In genomic region chr5:149932220-149932619, GRCm38 (mm10) we compare ENCODE assay signal across 13 mouse cellular contexts.
DNase-seq lines count a peak whose midpoint lies in the region; ATAC-seq and TF ChIP-seq lines count a peak whose summit lies in the region.
"Had no signal": no experiment of that assay in that cellular context is flagged by ENCODE, and none has a peak within 500 bp of the region (broad histone marks: within the 10 kb centered on the region; RNA-seq: fewer than 3 reads in every experiment).

No protein-coding gene starts in this region.

- no peaks in the 10 kb centered on the region for H3K27me3 ChIP-seq in hindbrain, embryonic 15.5 days
- H3K27me3 ChIP-seq in midbrain, postnatal 0 days (ENCODE audit: insufficient read depth, low read length): no peaks in the 10 kb centered on the region
- H3K27me3 ChIP-seq in kidney, adult 2 months (replicated peaks; ENCODE audit: control insufficient read depth, insufficient read depth, low read length): no peaks in the 10 kb centered on the region
- H3K27me3 ChIP-seq: CH12.LX; heart, embryonic 13.5 days had no signal

- WGBS in hindbrain, embryonic 15.5 days: 19% methylated on average over 4 of the region's 4 CpGs
- 23% methylated on average over 4 of the region's 4 CpGs for WGBS in midbrain, postnatal 0 days
- 55% methylated on average over 4 of the region's 4 CpGs for WGBS in kidney, adult 2 months

- no peak overlapping the region for H3K4me2 ChIP-seq in hindbrain, embryonic 15.5 days
- H3K4me2 ChIP-seq in midbrain, postnatal 0 days (ENCODE audit: low read depth, low read length, poor library complexity, severe bottlenecking): no peak overlapping the region
- H3K4me2 ChIP-seq: heart, embryonic 13.5 days; lung, embryonic 14.5 days had no signal

- no peaks in the 10 kb centered on the region for H3K4me1 ChIP-seq in ES-E14 (ENCODE audit: control insufficient read depth in 2 of 2, insufficient read depth in 2 of 2, low read length in 2 of 2, poor library complexity in 1 of 2)
- peaks cover 12% of the 10 kb centered on the region for H3K4me1 ChIP-seq in hindbrain, embryonic 15.5 days (replicated peaks)
- H3K4me1 ChIP-seq in midbrain, postnatal 0 days (ENCODE audit: insufficient read depth, low read length): peaks cover 5% of the 10 kb centered on the region; the same call in 1 of the 2 replicates
- H3K4me1 ChIP-seq in kidney, adult 2 months (ENCODE audit: control insufficient read depth, insufficient read depth, low read length): no peaks in the 10 kb centered on the region
- H3K4me1 ChIP-seq: heart, embryonic 13.5 days had no signal

- in situ Hi-C loops in ES-E14 (cut with MboI; ENCODE audit: low sequenced_read_pairs in 2 of 2, unreplicated experiment in 2 of 2): no loop called here

- ATAC-seq in hindbrain, embryonic 15.5 days (ENCODE audit: low FRiP score, low read depth): no peak
- no peak for ATAC-seq in midbrain, postnatal 0 days (ENCODE audit: low FRiP score)

- H3K4me3 ChIP-seq in ES-E14 (ENCODE audit: insufficient read depth in 1 of 2, low read depth in 1 of 2, low read length in 2 of 2, poor library complexity in 1 of 2, severe bottlenecking in 1 of 2): no peak overlapping the region
- H3K4me3 ChIP-seq in hindbrain, embryonic 15.5 days: no peak overlapping the region
- no peak overlapping the region for H3K4me3 ChIP-seq in midbrain, postnatal 0 days (ENCODE audit: low read depth, low read length)
- H3K4me3 ChIP-seq in kidney, adult 2 months (ENCODE audit: insufficient read depth, low read depth, low read length): no peak overlapping the region
- H3K4me3 ChIP-seq: erythroblast, embryonic 14.5 days; heart, embryonic 13.5 days had no signal

- H3K9ac ChIP-seq in ES-E14 (ENCODE audit: insufficient read depth, low read depth, low read length, poor library complexity, severe bottlenecking): no peak overlapping the region
- H3K9ac ChIP-seq in hindbrain, embryonic 15.5 days: no peak overlapping the region
- H3K9ac ChIP-seq in midbrain, postnatal 0 days (replicated peaks; ENCODE audit: low read length, poor library complexity, severe bottlenecking): no peak overlapping the region
- H3K9ac ChIP-seq: heart, embryonic 13.5 days; lung, embryonic 14.5 days had no signal

- no peak overlapping the region for H3K27ac ChIP-seq in ES-E14 (ENCODE audit: insufficient read depth, low read depth, low read length, poor library complexity, severe bottlenecking)
- peak overlapping the region; percentile 44; the same call in 1 of the 2 replicates for H3K27ac ChIP-seq in hindbrain, embryonic 15.5 days (replicated peaks)
- no peak overlapping the region for H3K27ac ChIP-seq in midbrain, postnatal 0 days (ENCODE audit: low read depth, low read length)
- no peak overlapping the region for H3K27ac ChIP-seq in kidney, adult 2 months (ENCODE audit: insufficient read depth, low read depth, low read length)
- H3K27ac ChIP-seq: heart, embryonic 13.5 days had no signal

- TF ChIP-seq POLR2A in kidney, adult 2 months (IDR thresholded peaks at IDR 0.05; ENCODE audit: low read depth, low read length): no peak

- H3K9me3 ChIP-seq in ES-E14 (ENCODE audit: control insufficient read depth, insufficient read depth, low read depth, low read length): no peaks in the 10 kb centered on the region
- no peaks in the 10 kb centered on the region for H3K9me3 ChIP-seq in hindbrain, embryonic 15.5 days
- H3K9me3 ChIP-seq in midbrain, postnatal 0 days (ENCODE audit: low read length): no peaks in the 10 kb centered on the region
- H3K9me3 ChIP-seq: heart, embryonic 13.5 days had no signal

- H3K36me3 ChIP-seq in ES-E14 (ENCODE audit: control insufficient read depth, insufficient read depth, low read length, poor library complexity, severe bottlenecking): no peaks in the 10 kb centered on the region
- no peaks in the 10 kb centered on the region for H3K36me3 ChIP-seq in hindbrain, embryonic 15.5 days
- no peaks in the 10 kb centered on the region for H3K36me3 ChIP-seq in midbrain, postnatal 0 days (ENCODE audit: insufficient read depth, low read length)
- H3K36me3 ChIP-seq in kidney, adult 2 months (ENCODE audit: control insufficient read depth, insufficient read depth, low read length): no peaks in the 10 kb centered on the region
- H3K36me3 ChIP-seq: heart, embryonic 13.5 days had no signal

- no peak for TF ChIP-seq CTCF in midbrain, postnatal 0 days (IDR thresholded peaks at IDR 0.05)
- no peak for TF ChIP-seq CTCF in kidney, adult 2 months (conservative IDR thresholded peaks at IDR 0.05; ENCODE audit: insufficient read depth, insufficient read length, low read depth, low read length)

- DNase-seq in ES-E14 (ENCODE audit: low read depth, low spot score) (peak; percentile 15), ZHBTc4 (ENCODE audit: low read depth, low spot score) (peak; percentile 65)
- DNase-seq in midbrain, postnatal 0 days (ENCODE audit: low spot score): peak; percentile 49
- DNase-seq in kidney, adult 2 months: no peak
- DNase-seq in kidney, adult 9 months: no peak
- DNase-seq in lung, postnatal 4 days: no peak
- DNase-seq: adrenal gland, postnatal 25 days; kidney, postnatal 10 days; lung, embryonic 14.5 days had no signal

TF ChIP-seq in ES-E14, 5 proteins besides CTCF, POLR2A, EP300 and RAD21:
- no peak for TF ChIP-seq CHD2 (IDR thresholded peaks at IDR 0.05; ENCODE audit: low read depth, low read length)
- no peak for TF ChIP-seq ZC3H11A (IDR thresholded peaks at IDR 0.05; ENCODE audit: borderline replicate concordance, low read depth, low read length)
- no peak for TF ChIP-seq MAFK (IDR thresholded peaks at IDR 0.05; ENCODE audit: insufficient read depth, low read depth, low read length)
- TF ChIP-seq ZNF384 (IDR thresholded peaks at IDR 0.05; ENCODE audit: low read depth, low read length): no peak
- TF ChIP-seq HCFC1 (IDR thresholded peaks at IDR 0.05; ENCODE audit: borderline replicate concordance, insufficient read depth, low read length): no peak

Comparison
In these comparisons a context has a peak if more than half of its experiments do, and no peak if none do; other contexts are left out.
1. DNase-seq: peak in ES-E14 (single experiment), ZHBTc4 (single experiment) and midbrain, postnatal 0 days (single experiment); none in kidney, adult 2 months (single experiment), kidney, adult 9 months (single experiment) and lung, postnatal 4 days (0 of 2).